Mouse (Mus musculus) kidney, adult 2 months (tissue): ENCODE measurements around the gene Oaf.

ENCODE experiments used
- CTCF ChIP-seq: fragments of 200-500 bp; conservative IDR thresholded peaks from 2 replicates; pipeline ENCODE4 v1.5.1; 2011; ENCODE audit warnings: low read depth, mild to moderate bottlenecking, control low read depth, low read length, moderate library complexity, mixed read lengths; ENCODE audit not compliant: insufficient read depth, insufficient read length
- POLR2A ChIP-seq: fragments of 200-500 bp; IDR thresholded peaks from one replicate; pipeline ENCODE4 v1.6.1; 2011; ENCODE audit warnings: low read depth, low read length, control low read depth

DNA sequence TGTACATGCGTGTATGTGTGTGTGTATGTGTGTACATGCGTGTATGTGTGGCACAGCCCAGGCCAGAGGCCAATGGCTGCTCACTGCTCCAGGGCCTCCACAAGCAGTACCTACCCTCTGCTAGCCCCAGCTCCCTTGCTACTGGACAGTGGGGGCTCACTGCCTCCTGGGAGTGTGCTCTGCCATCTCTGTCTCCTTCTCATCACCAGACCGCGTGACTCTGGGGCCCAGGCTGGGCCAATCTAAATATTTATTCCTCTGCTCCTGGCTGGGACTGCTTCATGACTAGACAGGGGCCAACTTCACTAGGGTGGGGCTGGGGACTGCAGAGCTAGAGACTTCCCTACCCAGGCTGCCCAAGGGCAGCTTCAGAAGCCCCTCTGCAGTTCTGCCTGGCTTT is 7.9 kb downstream of the Oaf start:
- TF ChIP-seq POLR2A (no peak), CTCF (no peak)
